Mouse (Mus musculus) retina, embryonic 14.5 days (tissue): ENCODE measurements around the gene Sephs2.

Experiments
- DNase-seq: peaks from one replicate; pipeline ENCODE4 v3.0.0-alpha.2; 2015; ENCODE audit warnings: low spot score

Sephs2 gene

DNA sequence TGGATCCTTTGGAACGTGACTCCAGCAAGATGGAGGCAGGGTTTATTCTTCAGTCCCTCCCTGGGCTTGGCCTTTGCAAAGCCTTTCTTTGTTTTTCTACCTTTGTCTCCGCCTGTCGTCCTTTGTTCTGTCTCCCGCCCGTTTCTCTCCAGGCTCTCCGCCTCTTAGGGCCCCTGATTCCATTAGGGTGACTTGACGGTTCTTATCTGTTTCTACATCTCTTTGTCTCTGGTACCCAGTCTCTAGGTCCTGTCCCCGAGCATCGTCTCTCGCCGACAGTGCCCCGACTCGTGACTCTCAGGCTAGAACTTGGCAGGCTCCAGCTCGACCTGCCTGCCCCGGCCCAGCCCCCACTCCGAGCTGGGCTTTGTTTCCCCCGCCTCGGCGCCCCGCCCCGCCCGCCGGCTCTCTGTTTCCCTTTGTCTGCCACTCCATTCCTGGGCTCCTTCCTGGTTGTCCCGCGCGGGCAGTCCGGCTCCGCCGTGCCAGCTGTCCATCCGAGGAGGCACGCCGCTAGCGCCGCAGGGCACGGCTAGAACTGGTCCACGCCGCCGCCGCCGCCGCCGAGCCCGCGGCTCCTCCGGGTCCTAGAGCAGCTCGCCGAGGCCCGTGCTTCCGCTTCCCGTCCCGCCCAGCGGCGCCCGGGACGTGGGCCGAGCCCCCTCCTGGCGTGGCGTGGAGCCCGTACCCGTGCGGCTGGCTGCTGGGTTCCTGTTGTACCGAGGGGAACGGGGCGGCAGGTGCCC, 41.1 kb downstream of the Sephs2 start, which contains the start of the genes Zfp553 and Sept1:
Gene Zfp553, plus strand, starts transcription at position 440 of the 746 bp plus-strand sequence.
Gene Sept1, minus strand, starts transcription at position 509 of the 746 bp plus-strand sequence.
- peak; percentile 92 for DNase-seq

GRCm38 (mm10) chr7:127231826-127232621, 41.8 kb downstream of the Sephs2 start:
- DNase-seq = no peak

DNA sequence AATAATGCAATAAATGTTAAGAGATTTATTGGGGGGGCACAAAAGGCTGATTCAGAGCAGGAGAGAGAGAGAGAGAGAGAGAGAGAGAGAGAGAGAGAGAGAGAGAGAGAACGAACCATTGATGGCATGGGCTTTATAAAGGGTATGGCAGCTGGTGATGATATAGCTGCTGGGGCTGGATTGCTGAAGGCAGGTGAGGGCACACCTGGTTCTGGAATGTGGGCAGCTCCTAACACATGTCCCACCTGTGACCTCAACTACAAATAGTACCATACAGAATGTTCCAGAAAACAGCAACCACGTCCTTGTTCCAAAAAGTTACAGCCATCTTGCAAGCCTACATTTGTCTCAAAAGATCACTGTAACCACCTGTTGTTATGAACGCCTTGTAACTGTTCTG, 42.5 kb downstream of the Sephs2 start:
- DNase-seq = no peak

- peak; percentile 88 for DNase-seq
Measured at GRCm38 (mm10) chr7:127228615-127229303, 45.1 kb downstream of the Sephs2 start.

DNA sequence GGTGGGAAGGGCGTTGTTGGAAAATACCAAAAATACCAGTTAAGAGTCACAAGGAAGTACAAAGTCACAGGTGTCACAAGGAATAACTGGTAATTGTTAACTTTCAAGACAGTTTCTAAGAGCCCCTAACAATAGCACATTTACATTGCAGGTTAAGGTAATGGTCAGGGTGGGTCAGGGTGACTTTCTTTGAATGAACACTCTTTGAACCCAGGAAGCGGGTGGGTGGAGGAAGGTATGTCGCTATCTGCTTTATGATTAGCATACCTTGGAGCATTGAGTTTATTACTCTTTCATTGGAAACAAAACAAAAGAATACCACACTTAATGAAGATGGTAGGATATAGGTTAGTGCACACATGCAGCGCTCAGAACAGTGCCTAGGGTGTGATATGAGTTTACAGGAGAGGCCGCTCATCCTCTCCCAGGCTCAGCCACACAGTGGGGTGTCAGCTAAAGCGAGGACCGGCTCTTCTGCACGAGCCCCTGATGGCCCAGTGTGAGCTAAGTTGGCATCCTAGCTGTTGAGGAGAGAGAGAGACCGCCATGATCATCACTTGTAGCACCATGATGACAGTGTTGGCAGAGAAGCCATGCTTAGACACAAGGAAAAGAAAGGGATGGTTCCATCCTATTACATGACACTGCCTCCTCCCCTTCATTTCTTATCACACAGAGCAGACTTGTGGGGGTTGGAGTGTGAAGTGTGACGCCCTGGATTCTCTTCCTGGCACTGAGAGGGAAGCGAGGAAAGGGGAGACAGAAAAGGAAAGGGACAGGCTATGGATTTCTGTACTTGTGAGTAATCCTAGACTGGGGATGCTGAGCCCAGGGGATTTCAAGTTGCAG, 48.5 kb downstream of the Sephs2 start:
- no peak for DNase-seq

- DNase-seq = no peak
Measured at GRCm38 (mm10) chr7:127224616-127225015, 49.2 kb downstream of the Sephs2 start.

DNA sequence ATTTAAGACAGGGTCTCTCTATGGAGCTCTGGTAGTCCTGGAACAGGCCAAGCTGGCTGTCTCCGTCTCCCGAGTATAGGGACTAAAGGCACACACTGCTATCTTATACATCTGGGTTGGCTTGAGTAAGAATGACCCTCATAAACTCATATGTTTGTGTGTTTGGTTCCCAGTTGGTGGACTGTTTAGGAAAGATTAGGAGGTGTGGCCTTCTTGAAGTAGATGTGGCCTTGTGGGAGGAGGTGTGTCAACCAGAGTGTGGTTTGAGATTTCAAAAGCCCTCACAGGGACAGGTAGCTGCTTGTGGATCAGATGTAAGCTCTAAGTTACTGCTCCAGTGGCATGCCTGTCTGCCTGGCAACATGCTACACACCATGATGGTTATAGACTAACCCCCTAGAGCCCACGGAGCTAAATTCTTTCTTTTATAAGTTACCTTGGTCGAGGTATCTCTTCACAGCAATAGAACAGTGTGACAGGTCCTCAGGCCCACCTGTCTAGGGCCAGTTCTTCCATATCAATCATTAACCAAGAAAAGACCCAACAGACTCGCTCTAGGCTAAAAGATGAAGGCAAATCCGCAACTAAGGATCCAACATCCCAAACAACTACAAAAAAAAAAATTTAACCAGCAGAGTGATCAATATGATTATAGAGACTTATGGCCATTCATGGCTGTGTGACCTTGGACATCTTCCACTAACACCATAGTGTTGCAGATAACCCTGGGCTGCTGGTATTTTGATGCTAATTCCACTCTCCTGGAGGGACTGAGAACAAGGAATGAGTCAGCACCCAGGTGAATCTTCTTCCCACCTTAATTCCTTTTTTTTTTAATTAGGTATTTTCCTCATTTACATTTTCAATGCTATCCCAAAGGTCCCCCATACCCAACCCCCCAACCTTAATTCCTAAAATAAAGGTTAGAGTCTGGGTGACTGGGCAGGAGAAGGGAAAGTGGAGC, 50.1 kb downstream of the Sephs2 start:
- no peak for DNase-seq

DNA sequence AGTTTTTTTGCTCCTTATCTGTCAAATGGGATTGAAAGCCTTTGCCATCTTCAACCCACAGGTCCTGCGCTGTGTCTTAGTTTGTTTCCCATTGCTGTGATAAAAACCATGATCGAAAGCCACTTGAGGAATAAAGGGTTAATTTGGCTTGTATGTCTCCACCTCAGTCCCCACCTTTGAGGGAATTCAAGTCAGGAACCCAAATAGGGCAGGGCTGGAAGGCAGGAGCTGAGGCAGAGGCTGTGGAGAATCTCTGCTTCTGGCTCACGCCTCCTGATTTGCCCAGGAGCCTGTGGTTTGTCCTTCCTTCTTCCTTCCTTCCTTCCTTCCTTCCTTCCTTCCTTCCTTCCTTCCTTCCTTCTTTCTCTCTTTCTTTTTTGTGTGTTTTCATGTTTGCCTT, 50.7 kb downstream of the Sephs2 start:
- DNase-seq = no peak
